Mouse (Mus musculus) urinary bladder, postnatal 10 days (tissue): ENCODE results near the gene Apba1.

Source experiments
- DNase-seq: peaks from one replicate; pipeline ENCODE4 v3.0.0; 2022; ENCODE audit warnings: low spot score

The Apba1 gene

DNA sequence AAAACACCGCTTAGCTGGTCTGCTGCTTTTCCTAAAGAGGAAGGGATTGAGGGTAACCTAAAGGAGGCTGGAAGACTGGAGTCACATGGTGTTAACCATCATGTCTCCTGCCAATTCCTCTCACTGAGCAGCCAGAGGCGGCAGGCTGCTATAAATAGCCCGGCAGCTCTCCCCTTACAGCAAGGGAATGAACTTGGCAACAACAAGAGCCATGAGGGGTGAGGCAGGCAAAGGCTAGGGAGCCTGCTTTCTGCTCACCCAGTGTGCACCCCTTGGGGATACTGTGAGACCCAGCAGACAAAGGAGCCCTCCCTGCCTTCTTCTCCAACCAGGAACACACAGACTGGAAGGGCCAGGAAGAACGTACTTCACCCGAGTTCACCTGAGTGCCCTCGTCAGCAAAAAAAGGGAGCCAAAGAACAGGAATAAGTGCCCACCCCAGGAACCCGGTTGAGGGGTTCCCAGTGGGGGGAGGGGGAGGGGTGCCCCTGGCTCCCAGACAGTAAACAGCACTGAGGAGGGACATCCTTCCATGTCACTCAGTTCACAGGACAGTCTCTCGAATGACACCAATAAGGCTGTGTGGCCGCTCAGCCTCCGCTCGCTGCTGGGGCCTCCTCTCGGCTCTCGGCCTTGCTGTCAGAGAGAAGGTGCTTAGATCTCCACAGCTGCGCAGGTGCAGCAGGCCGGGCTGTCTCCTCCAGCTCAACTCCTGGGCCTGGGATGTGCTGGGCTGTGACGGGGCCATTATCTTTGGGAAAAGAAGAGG is 214.4 kb downstream of the Apba1 start:
- DNase-seq, result no peak

DNA sequence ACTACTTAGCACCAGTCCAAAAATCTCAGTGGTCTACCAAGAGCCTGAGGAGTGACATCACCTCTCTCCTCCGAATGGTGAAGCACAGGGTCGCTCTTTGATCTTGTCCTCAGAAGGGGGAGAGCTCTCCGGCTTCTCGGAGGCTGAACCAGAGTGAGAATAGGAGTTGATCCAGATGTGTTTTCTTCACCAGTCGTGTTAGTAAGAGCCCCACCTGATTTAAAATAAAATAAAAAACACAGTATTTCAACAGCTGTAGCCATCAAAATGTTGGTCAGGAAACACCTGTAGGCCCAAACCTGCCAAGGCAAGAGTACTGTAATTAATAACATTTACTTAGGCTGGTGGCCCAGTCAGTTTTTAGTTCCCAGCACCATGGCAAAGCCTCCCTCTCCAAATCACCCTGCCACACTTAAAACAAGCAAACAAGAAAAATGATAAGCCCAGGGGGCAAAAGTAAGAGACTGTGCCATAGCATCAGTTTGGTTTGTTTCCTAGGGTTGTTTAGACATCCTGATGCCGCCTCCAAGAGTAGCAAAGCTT is 219.3 kb downstream of the Apba1 start:
- no peak for DNase-seq

DNA sequence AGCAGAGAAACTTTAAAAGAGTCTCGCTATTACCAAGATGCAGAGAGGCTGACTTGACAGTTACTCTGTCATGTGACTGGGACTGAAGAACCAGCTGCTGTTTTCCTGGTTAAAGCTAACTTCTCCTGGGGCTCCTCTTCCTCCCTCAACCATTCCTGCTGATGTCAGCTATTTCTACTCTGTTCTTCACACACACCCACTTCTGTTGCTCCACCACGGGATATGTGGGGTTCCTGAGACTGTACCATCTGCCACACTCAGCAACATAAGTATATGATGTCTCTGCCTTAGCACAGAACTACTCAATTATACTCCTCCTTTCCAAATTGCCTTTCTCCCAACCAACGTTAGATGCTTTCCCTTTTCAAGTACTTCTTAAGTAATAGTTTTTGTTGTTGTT is 221.9 kb downstream of the Apba1 start:
- no peak for DNase-seq

DNA sequence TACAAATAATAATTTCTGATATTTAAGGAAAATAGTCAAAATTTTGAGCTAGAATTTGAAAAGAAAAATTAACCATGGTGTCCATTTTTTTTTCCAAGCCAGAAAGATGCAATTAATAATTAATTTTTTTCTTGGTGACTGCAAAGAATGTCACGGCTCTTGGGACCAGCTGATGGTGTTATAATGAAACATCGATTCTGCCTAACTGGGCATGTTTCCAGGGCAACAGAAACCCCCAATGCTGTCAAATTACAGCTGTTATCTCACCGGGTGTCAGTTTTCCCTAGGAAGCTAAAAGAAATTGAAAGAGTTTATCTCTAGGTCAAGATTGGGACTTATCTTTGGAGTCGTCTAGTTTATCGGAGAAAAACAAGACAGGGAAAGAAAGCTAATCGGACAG is 225.5 kb downstream of the Apba1 start:
- DNase-seq, result no peak

DNA sequence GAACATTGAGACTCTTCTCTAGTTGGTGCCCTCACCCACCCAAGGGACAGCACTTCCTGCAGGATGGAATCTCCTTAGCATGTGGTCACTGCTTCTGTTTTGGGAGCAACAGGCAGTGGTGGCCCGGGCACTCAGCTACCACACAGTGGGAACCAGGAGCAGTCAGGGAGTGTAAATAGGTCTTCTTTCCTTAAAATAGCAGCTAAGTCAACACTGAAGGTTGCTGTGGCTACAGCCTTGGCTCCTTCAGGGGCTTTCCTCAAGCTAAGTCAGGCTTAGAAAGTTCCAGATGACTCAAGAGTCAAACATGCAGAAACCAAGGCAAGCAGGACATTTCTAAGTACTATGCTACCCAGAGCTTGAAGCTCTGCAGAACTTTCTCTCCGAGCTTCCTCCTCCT is 228.6 kb downstream of the Apba1 start:
- no peak for DNase-seq

DNA sequence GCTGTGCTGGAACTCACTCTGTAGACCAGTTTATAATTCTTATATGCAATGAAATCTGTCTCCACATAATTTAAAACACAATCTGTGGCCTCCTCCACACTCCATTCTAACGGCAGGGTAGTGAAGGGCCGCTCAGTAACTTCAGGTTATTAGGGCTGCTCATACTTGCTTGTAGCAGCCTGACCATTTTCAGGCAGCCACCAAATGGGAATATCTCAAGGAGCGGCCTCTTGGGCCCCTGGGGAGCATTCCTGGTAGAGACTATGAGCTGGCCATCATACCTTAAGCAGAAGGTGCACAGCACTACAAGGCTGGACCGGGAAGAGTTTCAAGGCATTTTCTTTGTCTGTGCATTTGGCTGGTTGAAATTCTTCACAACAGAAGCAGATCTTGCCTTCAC is 229.5 kb downstream of the Apba1 start:
- DNase-seq, result no peak

DNA sequence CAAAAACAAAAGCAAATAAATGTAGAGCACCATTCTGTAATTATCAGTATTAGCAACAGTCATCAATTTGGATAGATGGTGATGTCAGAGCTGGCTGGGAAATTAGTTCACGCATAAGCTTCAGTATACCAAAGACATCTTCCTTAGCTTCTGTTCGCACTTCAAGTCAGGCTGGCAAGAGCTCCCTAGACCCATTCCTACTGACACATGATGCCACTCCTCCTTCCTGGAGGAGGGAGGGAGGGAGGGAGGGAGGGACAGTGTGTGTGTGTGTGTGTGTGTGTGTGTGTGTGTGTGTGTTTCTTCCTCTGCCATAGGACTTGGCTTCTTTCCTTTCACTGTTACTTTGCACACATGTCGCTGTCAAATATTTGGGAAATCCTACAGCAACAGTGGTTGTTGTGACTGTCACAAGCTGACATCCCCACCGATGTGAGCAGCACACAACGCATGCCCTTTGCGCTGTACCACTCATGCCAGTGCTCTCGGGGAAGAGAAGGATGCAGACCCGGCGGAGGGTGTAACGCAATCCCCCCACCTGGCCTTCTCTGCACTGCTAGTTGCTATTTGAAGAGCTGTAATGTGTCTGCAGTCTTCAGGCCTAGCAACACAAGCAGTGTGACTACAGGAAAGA is 237.2 kb downstream of the Apba1 start:
- no peak for DNase-seq
